Mouse (Mus musculus) CH12.LX (cell line): Measurements from ENCODE around the gene Fgd1. TPM values are rescaled to one million over a fixed set of nuclear protein-coding genes. Genes with fewer than 3 reads are reported as not detected.

Experiments used
- DNase-seq: peaks from one replicate; pipeline ENCODE4 v3.0.0-alpha.2; 2013; ENCODE audit errors: extremely low read depth
- H3K27ac ChIP-seq: 2 replicates; pipeline ENCODE4 v1.5.1; 2012; ENCODE audit warnings: low read depth, mild to moderate bottlenecking, control low read depth, moderate library complexity; ENCODE audit not compliant: insufficient read depth
- H3K27me3 ChIP-seq: replicated peaks from 2 replicates; pipeline ENCODE3; 2012; ENCODE audit warnings: inconsistent platforms
- H3K36me3 ChIP-seq, 2 experiments: replicated peaks in 1 of 2; 2 replicates each; pipeline versions ENCODE3 to v1.6.1; 2012; ENCODE audit warnings: inconsistent platforms in 1 of 2, low read length in 1 of 2, mild to moderate bottlenecking in 1 of 2, mixed read lengths in 1 of 2, moderate library complexity in 1 of 2; ENCODE audit not compliant: control insufficient read depth in 1 of 2, insufficient read depth in 1 of 2
- H3K4me1 ChIP-seq, 2 experiments: 2 replicates each; pipeline ENCODE4 v1.6.1; 2012; ENCODE audit warnings: inconsistent platforms in 1 of 2, moderate library complexity in 1 of 2; ENCODE audit not compliant: insufficient read depth in 2 of 2, control insufficient read depth in 1 of 2
- H3K4me2 ChIP-seq: 2 replicates; pipeline ENCODE4 v1.6.1; 2012; ENCODE audit warnings: low read depth, mild to moderate bottlenecking, control low read depth; ENCODE audit not compliant: poor library complexity, insufficient read depth, severe bottlenecking
- H3K4me3 ChIP-seq, 3 experiments: fragments of 150-350 bp in 1 of 3; sonication (generic) in 1 of 3; replicated peaks in 1 of 3; 2 replicates each; pipeline versions ENCODE3 to v1.5.1; 2011 to 2012; ENCODE audit warnings: low read depth in 2 of 3, low read length in 2 of 3, mild to moderate bottlenecking in 2 of 3, moderate library complexity in 2 of 3, control low read depth in 1 of 3, improper control_type of control experiment in 1 of 3, inconsistent platforms in 1 of 3, mixed read lengths in 1 of 3; ENCODE audit not compliant: poor library complexity in 1 of 3
- H3K79me2 ChIP-seq: replicated peaks from 2 replicates; pipeline ENCODE4 v1.6.1; 2012; ENCODE audit warnings: mild to moderate bottlenecking, moderate library complexity; ENCODE audit not compliant: control insufficient read depth, poor library complexity, insufficient read depth, severe bottlenecking; ENCODE audit errors: extremely low read depth
- H3K9ac ChIP-seq: 2 replicates; pipeline ENCODE4 v1.6.1; 2012; ENCODE audit warnings: low read depth, mild to moderate bottlenecking, control low read depth, moderate library complexity; ENCODE audit not compliant: insufficient read depth
- H3K9me3 ChIP-seq: replicated peaks from 2 replicates; pipeline ENCODE3; 2012; ENCODE audit warnings: low read length, inconsistent platforms, mixed read lengths
- BHLHE40 ChIP-seq: IDR thresholded peaks from 2 replicates; pipeline ENCODE4 v1.6.1; 2011; ENCODE audit warnings: mild to moderate bottlenecking, low read depth, low read length, improper control_type of control experiment
- E2F4 ChIP-seq: IDR thresholded peaks from 2 replicates; pipeline ENCODE4 v1.6.1; 2011; ENCODE audit warnings: low read depth, low read length, improper control_type of control experiment; ENCODE audit not compliant: insufficient replicate concordance
- ELF1 ChIP-seq: IDR thresholded peaks from 2 replicates; pipeline ENCODE4 v1.6.1; 2014; ENCODE audit warnings: low read depth, mild to moderate bottlenecking, inconsistent platforms, low read length, improper control_type of control experiment
- EP300 ChIP-seq: IDR thresholded peaks from 2 replicates; pipeline ENCODE4 v1.6.1; 2011; ENCODE audit warnings: low read length, improper control_type of control experiment
- GABPA ChIP-seq: IDR thresholded peaks from 2 replicates; pipeline ENCODE4 v1.6.1; 2012; ENCODE audit warnings: low read depth, low read length, improper control_type of control experiment, inconsistent platforms; ENCODE audit not compliant: insufficient replicate concordance
- KAT2A ChIP-seq: IDR thresholded peaks from 2 replicates; pipeline ENCODE4 v1.6.1; 2012; ENCODE audit warnings: low read length, improper control_type of control experiment, inconsistent platforms; ENCODE audit not compliant: insufficient replicate concordance
- MAX ChIP-seq: IDR thresholded peaks from 2 replicates; pipeline ENCODE4 v1.6.1; 2011; ENCODE audit warnings: low read length, improper control_type of control experiment
- MAZ ChIP-seq: IDR thresholded peaks from 2 replicates; pipeline ENCODE4 v1.6.1; 2012; ENCODE audit warnings: low read depth, mild to moderate bottlenecking, inconsistent platforms, low read length, improper control_type of control experiment, moderate library complexity
- MYC ChIP-seq: IDR thresholded peaks from 2 replicates; pipeline ENCODE4 v1.6.1; 2011; ENCODE audit warnings: low read depth, mild to moderate bottlenecking, improper control_type of control experiment, low read length
- NELFE ChIP-seq: IDR thresholded peaks from 2 replicates; pipeline ENCODE4 v1.6.1; 2011; ENCODE audit warnings: low read depth, low read length, improper control_type of control experiment
- NRF1 ChIP-seq: IDR thresholded peaks from 2 replicates; pipeline ENCODE4 v1.6.1; 2014; ENCODE audit warnings: low read depth, mild to moderate bottlenecking, inconsistent platforms, low read length, improper control_type of control experiment, moderate library complexity
- PAX5 ChIP-seq: IDR thresholded peaks from 2 replicates; pipeline ENCODE4 v1.6.1; 2012; ENCODE audit warnings: low read length, inconsistent platforms, mixed read lengths
- RAD21 ChIP-seq: IDR thresholded peaks from 2 replicates; pipeline ENCODE4 v1.6.1; 2011; ENCODE audit warnings: low read depth, mild to moderate bottlenecking, low read length, improper control_type of control experiment, moderate library complexity
- RCOR1 ChIP-seq: conservative IDR thresholded peaks from 2 replicates; pipeline ENCODE4 v1.6.1; 2012; ENCODE audit warnings: low read depth, mild to moderate bottlenecking, inconsistent platforms, low read length, improper control_type of control experiment
- SIN3A ChIP-seq: IDR thresholded peaks from 2 replicates; pipeline ENCODE4 v1.6.1; 2012; ENCODE audit warnings: low read length, improper control_type of control experiment, inconsistent platforms
- SMC3 ChIP-seq: IDR thresholded peaks from 2 replicates; pipeline ENCODE4 v1.6.1; 2011; ENCODE audit warnings: low read depth, low read length, improper control_type of control experiment
- TBP ChIP-seq: conservative IDR thresholded peaks from 2 replicates; pipeline ENCODE4 v1.6.1; 2011; ENCODE audit warnings: low read depth, low read length, improper control_type of control experiment
- TCF12 ChIP-seq: IDR thresholded peaks from 2 replicates; pipeline ENCODE4 v1.6.1; 2014; ENCODE audit warnings: low read depth, mild to moderate bottlenecking, inconsistent platforms, low read length, improper control_type of control experiment
- UBTF ChIP-seq: IDR thresholded peaks from 2 replicates; pipeline ENCODE4 v1.6.1; 2012; ENCODE audit warnings: low read depth, mild to moderate bottlenecking, inconsistent platforms, low read length, improper control_type of control experiment, moderate library complexity
- USF1 ChIP-seq: IDR thresholded peaks from 2 replicates; pipeline ENCODE4 v1.6.1; 2014; ENCODE audit warnings: low read depth, mild to moderate bottlenecking, inconsistent platforms, low read length, improper control_type of control experiment
- ZKSCAN1 ChIP-seq: IDR thresholded peaks from 2 replicates; pipeline ENCODE4 v1.6.1; 2012; ENCODE audit warnings: low read depth, inconsistent platforms, low read length, improper control_type of control experiment, borderline replicate concordance
- ZMIZ1 ChIP-seq: IDR thresholded peaks from 2 replicates; pipeline ENCODE4 v1.6.1; 2012; ENCODE audit warnings: low read depth, mild to moderate bottlenecking, inconsistent platforms, low read length, improper control_type of control experiment
- dilution Hi-C: fragments of 300-500 bp; cut with MboI; formaldehyde crosslinking; loops from 2 replicates; pipeline ENCODE4 v1.14.3; 2020; ENCODE audit warnings: low sequenced_read_pairs; ENCODE audit not compliant: extremely low pct_unique_long_range_greater_than_20kb, extremely low pct_ligation_motif_present
- in situ Hi-C: fragments of 300-500 bp; cut with MboI; formaldehyde crosslinking; loops from 3 replicates; pipeline ENCODE4 v1.14.3; 2019; ENCODE audit warnings: low sequenced_read_pairs, low pct_ligation_motif_present, low pct_unique_long_range_greater_than_20kb, mixed read lengths
- polyA plus RNA-seq: library from polyadenylated mRNA; unstranded; fragments of >175 nt; gene quantifications from 2 replicates; pipeline ENCODE4 v1.2.1, GENCODE M21; 2012; ENCODE audit warnings: low read depth; ENCODE audit not compliant: insufficient read length
- total RNA-seq, 2 experiments: library from RNA; depleted of rRNA; stranded (reverse); fragments of 300-350 nt in 1 of 2; fragments of >200 nt in 1 of 2; gene quantifications; 2 replicates each; pipeline ENCODE4 v1.2.3; 2012 to 2014

Fgd1 gene
- total and polyA plus RNA-seq, 3 experiments = 0.68 to 2.2 (median 2.2) TPM

DNA sequence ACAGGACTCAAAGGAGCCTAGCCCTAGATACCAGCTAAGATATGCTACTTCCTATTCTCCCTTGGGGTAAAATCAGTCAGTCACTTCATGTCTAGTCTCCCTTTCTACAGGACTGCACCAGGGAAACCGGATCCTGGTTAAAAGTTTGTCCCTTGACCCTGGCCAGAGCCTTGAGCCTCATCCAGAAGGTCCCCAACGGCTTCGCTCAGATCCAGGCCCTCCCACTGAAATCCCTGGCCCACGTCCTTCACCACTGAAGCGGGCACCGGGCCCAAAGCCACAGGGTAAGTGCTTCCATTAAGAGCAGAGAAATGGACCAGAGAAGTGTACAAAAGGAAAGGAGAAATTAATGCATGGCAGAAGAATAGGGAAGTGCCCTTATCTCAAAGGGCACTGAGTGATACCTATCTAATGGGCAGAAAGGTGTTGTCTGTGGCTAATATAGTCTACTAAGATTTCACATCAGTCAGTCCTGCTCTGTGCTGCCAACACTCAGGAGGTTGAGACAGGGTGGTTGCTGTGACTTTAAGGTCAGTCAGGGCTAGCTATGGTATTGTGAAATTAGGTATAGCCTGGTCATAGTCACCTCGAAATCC lies 20.2 kb downstream of the Fgd1 start:
- TF ChIP-seq RCOR1 = no peak
- no peak for TF ChIP-seq GABPA
- no peak for TF ChIP-seq TCF12
- no peak for TF ChIP-seq USF1
- no peak for TF ChIP-seq MYC
- no peak for TF ChIP-seq SIN3A
- no peak for TF ChIP-seq KAT2A
- no peak for TF ChIP-seq TBP
- TF ChIP-seq MAZ = no peak
- TF ChIP-seq E2F4 = no peak
- TF ChIP-seq UBTF = no peak
- TF ChIP-seq ELF1 = no peak
- no peak for TF ChIP-seq RAD21
- TF ChIP-seq PAX5 = no peak
- no peak for TF ChIP-seq NRF1
- no peak for TF ChIP-seq SMC3
- no peak for TF ChIP-seq NELFE
- TF ChIP-seq ZMIZ1 = no peak
- TF ChIP-seq BHLHE40 = no peak
- no peak for TF ChIP-seq EP300
- no peaks in the 10 kb centered on the region for H3K79me2 ChIP-seq
- no peak overlapping the region for H3K4me3 ChIP-seq
- H3K27ac ChIP-seq = no peak overlapping the region
- H3K9ac ChIP-seq = no peak overlapping the region
- dilution Hi-C loops (no loop called here), in situ Hi-C loops (no loop called here)
- no peak overlapping the region for H3K4me2 ChIP-seq
- H3K9me3 ChIP-seq = no peaks in the 10 kb centered on the region
- DNase-seq = no peak
- no peaks in the 10 kb centered on the region for H3K36me3 ChIP-seq
- H3K4me1 ChIP-seq = peaks cover 3 to 17% of the 10 kb centered on the region in 2 experiments; a peak in 3 of 4 replicates
- H3K27me3 ChIP-seq = no peaks in the 10 kb centered on the region

DNA sequence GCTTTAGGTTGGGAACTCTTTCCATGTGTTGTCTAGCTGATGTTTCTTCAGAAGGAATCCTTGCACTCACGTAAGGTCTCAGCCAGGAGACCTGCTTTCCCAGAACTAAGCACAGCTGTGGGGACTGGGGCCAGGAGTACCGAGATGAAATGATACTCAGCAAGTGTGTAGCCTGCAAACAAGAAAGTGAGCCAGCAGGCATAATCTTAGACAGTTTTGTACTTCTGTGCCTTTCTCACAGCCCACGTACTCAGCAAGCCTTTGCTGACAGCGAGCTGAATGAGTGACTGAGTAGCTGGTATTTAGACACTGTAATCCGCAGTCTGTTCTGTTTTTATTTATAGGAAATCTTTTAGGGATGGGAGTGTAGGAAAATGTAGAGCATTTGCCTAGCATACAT lies 21.9 kb downstream of the Fgd1 start:
- H3K4me1 ChIP-seq = peaks cover 0 to 2% of the 10 kb centered on the region in 2 experiments; a peak in 3 of 4 replicates
- in situ Hi-C loops = no loop called here

More for the DNA sequence above, 21.9 kb downstream of the Fgd1 start:
- no peaks in the 10 kb centered on the region for H3K36me3 ChIP-seq
- H3K79me2 ChIP-seq = no peaks in the 10 kb centered on the region
- no peak for DNase-seq
- H3K9ac ChIP-seq = no peak overlapping the region
- no peak overlapping the region for H3K4me2 ChIP-seq
- H3K4me3 ChIP-seq = no peak overlapping the region
- dilution Hi-C loops = no loop called here
- H3K27me3 ChIP-seq = no peaks in the 10 kb centered on the region
- no peak overlapping the region for H3K27ac ChIP-seq
- H3K9me3 ChIP-seq = no peaks in the 10 kb centered on the region
- TF ChIP-seq E2F4 (no peak), GABPA (no peak), SMC3 (no peak), MAX (no peak), USF1 (no peak), ZKSCAN1 (no peak), TBP (no peak), NRF1 (no peak)
